Mouse (Mus musculus): Measurements from ENCODE around the gene Cdk18.
"Not testable (repeated sequence)": the region's sequence is repeated elsewhere in the genome, so short reads cannot be mapped to it uniquely, and the experiment has no call there.

The Cdk18 gene

GRCm38 (mm10) chr1:132139416-132139864, at the start of gene Cdk18:
Gene Cdk18, minus strand, starts transcription at chr1:132139684.
- DNase-seq: peak; percentile 59 to 61

- no peak for DNase-seq
These were observed 49.7 kb upstream of the Cdk18 start for GRCm38 (mm10) chr1:132189231-132189630.

GRCm38 (mm10) chr1:132188442-132189066, 49.1 kb upstream of the Cdk18 start:
- no peak for DNase-seq

GRCm38 (mm10) chr1:132186303-132186702, 46.8 kb upstream of the Cdk18 start:
- no peak for DNase-seq

GRCm38 (mm10) chr1:132171619-132172018, 32.1 kb upstream of the Cdk18 start:
- no peak for DNase-seq

- DNase-seq: no peak
These were observed 31.2 kb upstream of the Cdk18 start for GRCm38 (mm10) chr1:132170698-132171097.

- DNase-seq: peak in 1 of 2 experiments; percentile 17
These were observed 28.8 kb upstream of the Cdk18 start for GRCm38 (mm10) chr1:132168115-132168767.

GRCm38 (mm10) chr1:132165859-132166258, 26.4 kb upstream of the Cdk18 start:
- no peak for DNase-seq

GRCm38 (mm10) chr1:132164780-132165518, 25.5 kb upstream of the Cdk18 start:
- no peak for DNase-seq

- not testable (repeated sequence) for DNase-seq
These were observed 23.1 kb upstream of the Cdk18 start for GRCm38 (mm10) chr1:132162618-132163017.

- peak; percentile 71 to 74 for DNase-seq
These were observed 21.9 kb upstream of the Cdk18 start for GRCm38 (mm10) chr1:132161211-132161880.

- DNase-seq: no peak
These were observed 20.2 kb upstream of the Cdk18 start for GRCm38 (mm10) chr1:132159681-132160080.

GRCm38 (mm10) chr1:132158741-132159140, 19.3 kb upstream of the Cdk18 start:
- DNase-seq: no peak

- no peak for DNase-seq
These were observed 18.3 kb upstream of the Cdk18 start for GRCm38 (mm10) chr1:132157808-132158207.

GRCm38 (mm10) chr1:132157016-132157781, 17.7 kb upstream of the Cdk18 start:
- DNase-seq: peak; percentile 94 to 96

- DNase-seq: peak; percentile 71 to 88
These were observed 16.3 kb upstream of the Cdk18 start for GRCm38 (mm10) chr1:132155737-132156136.

GRCm38 (mm10) chr1:132153691-132154090, 14.2 kb upstream of the Cdk18 start:
- no peak for DNase-seq

- DNase-seq: no peak
These were observed 13.7 kb upstream of the Cdk18 start for GRCm38 (mm10) chr1:132153086-132153690.

- no peak for DNase-seq
These were observed 12.4 kb upstream of the Cdk18 start for GRCm38 (mm10) chr1:132151908-132152307.

GRCm38 (mm10) chr1:132150817-132151601, 11.5 kb upstream of the Cdk18 start:
- DNase-seq: no peak

GRCm38 (mm10) chr1:132150171-132150570, 10.7 kb upstream of the Cdk18 start:
- DNase-seq: no peak

Data from cerebellum, adult 18-20 months (tissue).